Mouse (Mus musculus): ENCODE results near the gene Carhsp1.
A peak's percentile ranks its signal among the peaks of the same experiment; 100 is the strongest.

Gene Carhsp1

DNA sequence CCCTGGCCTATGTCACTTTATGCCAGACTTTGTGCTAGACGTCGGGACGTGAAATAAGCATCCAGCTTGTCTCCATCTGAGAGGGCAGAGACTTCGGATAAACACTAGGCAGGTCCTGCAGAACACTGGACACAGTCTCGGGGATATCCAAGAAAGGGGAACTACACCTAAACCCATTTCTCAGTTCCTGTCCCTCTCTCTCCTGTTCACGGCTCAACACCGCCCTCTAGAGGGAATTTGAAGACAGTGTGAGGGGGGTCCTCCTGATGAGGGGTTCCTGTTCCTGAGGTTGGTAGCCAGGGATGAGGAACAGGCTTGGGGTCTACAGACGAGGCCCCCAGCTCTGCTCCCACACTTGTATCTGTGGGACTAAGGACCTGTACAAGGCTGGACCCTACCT lies 2.2 kb upstream of the Carhsp1 start:
- no peak for DNase-seq

DNA sequence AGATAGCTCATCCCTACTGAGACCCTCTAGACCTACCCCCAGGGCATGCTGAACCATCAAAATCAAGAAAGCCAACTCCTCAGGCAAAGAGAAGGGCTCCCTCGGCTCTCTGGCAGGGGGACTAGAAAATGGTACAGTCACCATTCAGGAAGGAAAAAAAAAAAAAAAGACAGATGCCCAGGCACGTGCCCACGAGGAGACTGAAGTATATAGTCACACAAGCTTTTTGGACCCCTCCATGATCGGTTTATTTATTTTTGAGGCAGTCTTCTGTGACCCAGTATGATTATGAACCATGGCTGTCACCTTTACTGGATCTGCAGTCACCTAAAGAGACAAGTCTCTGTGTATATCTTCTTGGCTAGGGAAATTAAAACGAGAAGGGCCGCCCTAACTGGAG lies 1.4 kb upstream of the Carhsp1 start:
- no peak for DNase-seq

DNA sequence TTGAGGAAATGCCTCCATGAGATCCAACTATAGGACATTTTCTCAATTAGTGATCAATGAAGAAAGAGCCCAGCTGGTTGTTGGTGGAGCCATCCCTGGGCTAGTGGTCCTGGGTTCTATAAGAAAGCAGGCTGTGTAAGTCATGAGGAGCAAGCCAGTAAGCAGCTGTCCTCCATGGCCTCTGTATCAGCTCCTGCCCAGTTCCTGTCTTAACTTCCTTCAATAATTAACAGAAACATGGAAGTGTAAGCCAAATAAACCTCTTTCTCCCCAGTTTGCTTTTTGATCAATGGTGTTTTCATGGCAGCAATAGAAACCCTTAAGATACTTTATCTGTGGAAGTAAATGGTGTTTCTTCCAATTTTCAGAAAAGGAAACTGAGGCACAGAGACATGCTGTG lies 856 bp upstream of the Carhsp1 start:
- peak; percentile 39 for DNase-seq

DNA sequence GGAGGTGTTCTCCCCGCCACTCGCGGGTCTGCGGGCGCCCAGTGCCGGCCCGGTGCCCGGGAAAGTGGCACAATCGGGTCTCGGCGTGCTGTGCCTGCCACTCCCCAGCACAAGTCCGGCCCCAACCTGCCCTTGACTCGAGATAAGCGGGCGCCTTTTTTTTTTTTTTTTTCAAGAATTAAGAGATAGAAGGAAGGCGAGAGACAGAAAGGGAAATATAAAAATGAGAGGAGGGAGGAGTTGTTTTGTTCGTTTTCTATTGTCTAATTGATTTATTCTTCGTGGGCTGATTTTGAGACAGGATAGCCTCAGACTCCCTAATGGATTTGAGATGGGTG lies 364 bp upstream of the Carhsp1 start:
- DNase-seq: no peak

DNA sequence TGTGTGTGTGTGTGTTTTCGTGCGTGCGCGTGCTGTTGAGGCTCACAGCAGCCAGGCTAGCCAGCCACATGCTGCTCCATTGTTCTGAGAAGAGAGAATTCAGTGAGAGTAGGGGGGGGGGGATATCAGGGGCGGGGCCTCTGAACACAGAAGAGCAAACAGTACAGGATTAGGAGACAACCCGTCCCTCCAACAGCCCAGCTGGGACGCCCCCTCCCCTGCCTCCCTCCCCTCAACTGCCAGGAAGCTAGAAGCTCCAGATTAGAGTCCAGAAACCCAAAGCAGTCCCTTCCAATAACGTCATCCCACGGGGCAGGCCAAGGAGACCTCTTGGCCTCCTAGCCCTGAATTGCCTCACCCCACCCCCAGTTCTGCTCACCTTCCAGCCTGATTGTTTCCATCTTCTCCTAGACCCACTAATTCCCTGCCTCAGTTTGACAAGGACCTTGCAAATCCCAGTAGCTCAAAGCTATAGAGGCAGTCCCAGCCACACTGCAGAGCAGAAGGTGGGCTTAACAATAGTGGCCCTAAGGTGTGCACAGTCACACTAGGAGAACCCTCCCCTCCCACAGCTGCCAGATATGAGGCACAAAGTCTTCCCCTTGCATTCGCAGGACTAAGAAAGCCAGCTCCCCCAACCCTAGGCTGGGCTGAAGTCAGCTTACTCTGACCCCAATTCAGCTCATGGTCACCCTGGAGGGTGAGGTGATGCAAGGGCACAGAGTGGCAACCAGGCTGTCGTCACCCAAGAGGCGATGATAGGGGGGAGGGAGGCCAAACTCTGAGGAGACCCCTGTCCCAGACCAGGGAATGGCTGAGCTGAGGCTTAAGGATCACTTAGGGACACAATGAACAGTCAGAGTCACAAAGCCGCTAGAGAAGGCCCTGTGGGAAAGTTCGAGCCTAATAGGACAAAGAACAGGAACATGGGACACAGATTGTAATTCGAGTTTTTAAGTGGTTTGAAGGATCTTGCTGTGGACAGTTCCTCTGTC lies 1.6 kb downstream of the Carhsp1 start:
- no peak for DNase-seq

DNA sequence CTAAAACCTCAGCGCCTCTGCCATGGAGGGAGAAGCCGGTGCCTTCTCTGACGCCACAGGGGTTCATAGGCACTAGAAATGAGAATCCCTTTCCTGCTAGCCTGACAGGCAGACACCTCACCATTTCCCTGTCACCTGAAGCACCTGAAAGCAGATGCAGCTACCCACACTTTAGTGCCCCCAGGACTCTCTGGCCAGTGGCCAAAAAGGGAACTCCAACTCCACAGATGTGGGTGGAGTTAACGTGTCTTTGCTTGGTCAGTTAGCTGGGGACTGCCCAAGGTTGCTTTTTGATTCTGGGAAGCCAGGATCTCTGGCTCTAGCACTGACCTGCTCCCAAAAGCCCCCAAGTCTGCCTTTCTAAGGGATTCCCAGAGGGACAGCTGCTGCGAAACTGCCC lies 2.5 kb downstream of the Carhsp1 start:
- DNase-seq: no peak

DNA sequence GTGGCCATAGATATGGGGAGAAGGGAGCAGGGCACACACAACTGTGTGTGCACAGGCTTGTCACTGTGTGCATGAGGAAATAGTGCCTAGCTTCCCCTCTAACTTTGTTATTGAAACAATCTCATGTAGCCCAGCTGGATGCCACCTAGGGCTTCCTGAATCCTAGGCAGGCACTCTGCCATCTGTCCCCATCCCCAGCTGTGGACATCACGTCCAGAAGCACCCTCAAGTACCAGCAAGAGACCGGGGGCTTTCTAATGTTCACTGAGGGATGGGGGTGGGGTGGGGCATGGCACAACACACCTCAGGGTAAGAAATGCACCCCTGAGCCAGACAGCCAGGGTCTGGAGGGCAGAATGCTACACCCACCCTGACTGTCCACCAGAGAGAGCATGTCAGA lies 3.6 kb downstream of the Carhsp1 start:
- no peak for DNase-seq

DNA sequence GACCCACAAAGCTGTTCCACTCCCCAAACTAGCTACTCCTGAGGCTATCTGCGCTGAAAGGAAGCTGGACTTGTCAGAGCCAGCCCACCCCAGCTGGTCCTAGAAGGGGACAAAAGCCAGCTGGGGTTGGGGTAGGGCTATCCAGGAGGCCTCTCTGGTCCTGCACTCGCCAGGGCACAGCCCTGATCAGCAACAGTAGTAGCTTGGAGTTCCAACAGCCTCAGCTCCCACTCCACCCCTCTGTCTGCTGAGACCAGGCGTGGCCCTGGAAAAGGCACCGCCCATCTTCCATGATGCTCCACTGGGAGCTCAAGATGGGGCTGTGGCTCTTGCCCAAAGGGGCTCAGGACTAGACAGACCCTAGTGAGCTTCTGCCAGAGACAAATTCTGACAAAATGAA lies 4.1 kb downstream of the Carhsp1 start:
- DNase-seq: no peak

DNA sequence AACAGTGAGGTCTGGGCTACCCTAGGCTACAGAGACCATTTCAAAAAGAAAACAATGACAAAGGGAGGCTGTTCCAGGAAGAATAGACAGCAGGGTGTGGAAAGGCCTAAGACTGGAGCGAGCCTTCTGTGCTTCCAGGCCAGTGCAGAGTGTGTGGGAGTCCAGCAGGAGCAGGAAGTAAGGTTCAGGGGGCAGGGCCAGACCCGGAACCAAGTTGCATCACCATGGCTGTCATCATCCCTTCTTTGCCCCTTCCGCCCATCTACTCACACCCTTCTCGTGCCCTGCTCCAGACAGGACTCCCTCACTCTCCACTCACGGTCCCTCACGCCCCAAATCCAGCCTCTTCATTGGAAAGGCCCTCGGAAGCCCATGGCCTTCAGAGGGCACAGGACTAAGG lies 4.7 kb downstream of the Carhsp1 start:
- DNase-seq: no peak

DNA sequence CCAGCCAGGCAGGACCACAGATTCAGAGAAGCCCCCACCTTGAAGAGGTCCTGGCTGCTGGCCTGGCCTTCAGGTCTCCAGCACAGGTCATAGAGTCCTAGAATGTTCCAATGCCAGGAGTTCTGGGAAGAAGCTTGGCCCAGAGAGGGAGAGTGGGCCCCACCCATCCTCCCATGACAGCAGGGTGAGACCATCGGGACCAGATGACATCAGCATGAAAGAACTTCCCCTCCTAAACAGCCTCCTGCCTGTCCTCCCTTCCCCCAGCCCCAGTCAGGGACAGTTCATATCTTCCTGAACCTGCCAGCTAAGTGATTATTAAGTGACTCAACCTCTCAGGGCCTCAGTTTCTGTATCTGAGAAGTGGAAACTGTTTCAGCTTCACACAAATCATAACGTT lies 5.5 kb downstream of the Carhsp1 start:
- peak; percentile 69 for DNase-seq

DNA sequence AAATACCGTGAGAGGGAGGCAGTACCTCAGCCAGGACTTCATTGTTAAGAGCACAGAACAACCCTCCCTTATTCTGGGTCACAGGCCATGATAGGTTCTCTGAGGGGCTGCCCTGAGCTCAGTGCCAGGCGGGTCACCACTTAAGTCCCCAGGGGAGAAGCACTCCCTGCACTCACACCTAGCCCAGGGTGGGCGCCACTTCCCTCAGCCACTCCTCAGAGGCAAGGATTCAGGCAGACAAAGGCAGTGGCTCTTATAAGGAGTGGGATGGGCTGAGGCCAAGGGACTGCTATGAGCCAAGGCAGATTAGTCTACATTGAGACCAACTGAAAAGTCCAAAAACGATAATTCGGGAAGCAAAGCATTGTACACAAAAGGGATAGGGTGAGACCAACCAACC lies 6.6 kb downstream of the Carhsp1 start:
- DNase-seq: no peak

DNA sequence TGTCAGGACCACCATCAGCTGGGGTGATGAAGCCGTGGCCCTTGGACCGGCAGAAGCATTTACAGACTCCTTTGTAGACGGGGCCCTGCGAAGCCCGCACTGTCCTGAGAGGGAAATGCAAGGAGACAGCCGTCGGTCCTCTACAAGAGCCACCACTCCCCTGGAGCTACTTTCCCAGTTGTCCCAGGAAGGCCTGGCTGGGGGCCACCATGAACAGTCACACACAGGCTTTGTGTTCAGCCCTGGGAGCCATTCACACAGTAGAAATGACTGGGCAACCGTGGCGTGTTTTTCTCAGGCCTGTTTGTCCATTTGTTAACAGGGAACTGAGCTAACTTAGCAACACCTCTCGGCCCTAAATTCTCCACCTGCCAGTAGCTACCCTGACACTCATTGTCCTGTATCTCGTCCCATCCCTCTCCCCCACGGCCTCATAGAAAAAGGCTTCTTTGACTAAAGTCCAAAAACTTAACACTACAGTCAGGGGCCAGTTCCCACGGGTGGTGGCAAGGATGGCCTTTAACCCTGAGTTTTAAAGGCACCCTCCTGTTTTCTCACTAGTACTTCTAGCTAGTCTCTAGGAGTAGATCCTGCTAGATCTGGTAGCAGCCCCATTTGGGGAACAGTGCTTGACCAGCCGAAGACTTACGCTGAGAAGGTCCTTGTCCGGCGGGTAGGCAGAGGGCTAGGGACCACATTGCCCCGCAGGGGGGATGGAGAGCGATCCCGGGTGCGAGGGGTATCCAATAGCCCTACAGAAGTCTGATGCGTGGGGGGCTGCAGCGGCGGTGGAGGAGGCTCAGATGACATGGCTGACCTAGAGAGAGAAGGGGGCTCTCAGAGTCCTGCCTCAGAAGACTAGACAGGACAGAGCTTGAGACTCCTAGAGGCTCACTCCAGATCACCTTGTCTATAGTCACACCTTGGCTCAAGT lies 8.1 kb downstream of the Carhsp1 start:
- DNase-seq: peak; percentile 53

DNA sequence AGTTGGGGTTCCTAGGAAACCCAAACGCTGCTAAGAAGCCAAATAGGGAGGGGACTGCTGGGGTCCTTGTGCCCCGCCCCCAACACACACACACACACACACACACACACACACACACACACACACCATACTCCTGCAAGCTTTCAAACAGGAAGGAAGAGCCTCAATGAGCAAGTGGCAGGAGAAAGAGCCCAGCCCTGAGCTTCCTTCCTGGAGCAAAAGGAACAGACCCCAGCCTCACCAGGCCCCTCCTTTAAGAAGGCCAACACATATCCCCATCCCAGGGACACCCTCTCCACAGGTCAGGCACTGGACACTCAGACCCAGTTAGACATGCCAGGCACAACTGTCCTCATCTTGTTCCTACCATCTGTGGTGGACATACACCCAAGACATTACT lies 8.9 kb downstream of the Carhsp1 start:
- no peak for DNase-seq

DNA sequence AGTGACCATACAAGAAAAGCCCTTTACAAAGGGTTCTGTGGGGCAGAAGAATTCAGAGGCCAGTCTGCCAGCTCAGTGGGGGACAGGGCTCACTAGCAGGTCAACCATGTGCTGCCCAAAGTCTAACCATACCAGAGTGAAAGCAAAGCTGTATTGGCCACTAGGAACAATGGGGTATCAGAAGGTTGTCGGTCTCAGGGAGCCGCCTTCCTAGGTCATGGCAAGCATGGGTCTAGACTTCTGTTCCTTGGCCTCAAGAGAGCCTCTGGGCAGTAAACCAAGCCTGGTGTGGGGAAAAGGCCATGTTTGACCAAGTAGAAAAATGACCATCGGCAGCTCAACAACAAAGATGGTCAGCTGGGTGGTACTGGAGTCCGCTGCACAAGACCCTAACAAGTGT lies 13.2 kb downstream of the Carhsp1 start:
- peak; percentile 42 for DNase-seq

DNA sequence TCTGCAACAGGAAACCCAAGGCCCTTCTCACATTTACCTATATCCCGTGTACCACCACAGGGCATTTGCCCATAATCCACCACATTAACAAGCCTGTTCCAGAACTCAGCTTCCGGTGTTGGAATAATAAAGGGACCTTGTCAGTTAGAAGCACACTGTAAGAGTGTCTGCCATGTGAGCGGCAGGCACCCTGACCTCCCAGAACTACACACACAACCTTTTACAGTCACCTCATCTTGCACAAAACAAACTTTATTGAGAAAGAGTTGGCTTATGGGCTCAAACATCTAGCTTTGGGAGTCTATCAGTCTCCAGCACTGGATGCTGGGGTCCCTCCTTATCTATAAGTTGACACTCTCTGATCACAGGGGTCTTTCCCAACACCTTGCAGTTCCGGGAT lies 13.6 kb downstream of the Carhsp1 start:
- DNase-seq: no peak

DNA sequence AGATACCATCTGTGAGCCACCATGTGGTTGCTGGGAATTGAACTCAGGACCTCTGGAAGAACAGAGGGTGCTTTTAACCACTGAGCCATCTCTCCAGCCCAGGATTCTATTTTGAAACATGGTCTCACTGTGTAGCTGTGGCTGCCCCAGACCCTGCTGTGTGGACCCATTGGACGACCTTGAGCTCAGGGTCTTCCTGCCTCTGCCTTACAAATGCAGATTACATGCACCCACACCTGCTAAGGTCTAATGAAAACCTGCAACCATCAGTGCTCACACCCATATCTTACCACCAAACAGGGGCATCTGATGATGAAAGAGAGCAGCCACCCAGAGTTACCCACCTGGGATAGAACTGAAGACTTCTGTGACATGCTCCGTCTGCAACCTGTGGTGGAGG lies 15.7 kb downstream of the Carhsp1 start:
- no peak for DNase-seq

DNA sequence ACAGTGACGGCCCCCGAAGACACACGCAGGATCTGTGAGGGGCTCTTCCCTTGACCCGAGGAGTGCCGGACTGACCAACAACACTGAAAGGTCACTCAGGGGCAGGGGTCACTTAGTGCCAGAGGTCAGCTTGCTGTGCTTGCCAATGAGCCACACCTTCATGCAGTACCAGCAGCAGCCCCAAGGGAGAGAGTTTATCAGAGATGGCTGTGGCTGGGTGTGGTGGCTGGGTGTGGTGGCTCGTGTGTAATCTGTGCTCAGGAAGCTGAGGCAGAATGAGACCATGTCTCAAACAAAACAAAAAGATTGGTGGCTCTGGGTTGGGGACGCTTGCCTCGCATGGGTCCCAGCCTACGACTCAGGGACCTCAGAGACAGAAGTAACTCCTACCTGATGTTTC lies 16.4 kb downstream of the Carhsp1 start:
- no peak for DNase-seq

DNA sequence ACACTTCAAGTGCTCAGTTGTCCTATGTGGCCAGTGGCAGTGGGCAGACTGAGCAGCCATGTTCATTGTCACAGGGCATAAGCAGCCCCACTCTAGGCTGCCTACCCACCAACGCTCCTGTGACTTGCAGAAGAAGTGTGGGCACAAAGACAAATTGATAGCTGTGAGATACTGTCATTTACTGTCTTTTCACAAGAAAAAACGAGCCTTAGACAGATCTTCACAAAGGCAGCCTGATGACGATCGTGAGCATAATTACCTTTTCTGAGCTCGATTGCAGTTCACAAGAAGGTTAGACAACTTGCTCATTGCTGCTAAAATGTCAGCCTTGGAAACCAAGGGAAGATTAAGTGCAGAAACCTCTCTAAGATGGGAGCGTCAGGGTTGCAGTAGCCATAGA lies 16.8 kb downstream of the Carhsp1 start:
- no peak for DNase-seq

DNA sequence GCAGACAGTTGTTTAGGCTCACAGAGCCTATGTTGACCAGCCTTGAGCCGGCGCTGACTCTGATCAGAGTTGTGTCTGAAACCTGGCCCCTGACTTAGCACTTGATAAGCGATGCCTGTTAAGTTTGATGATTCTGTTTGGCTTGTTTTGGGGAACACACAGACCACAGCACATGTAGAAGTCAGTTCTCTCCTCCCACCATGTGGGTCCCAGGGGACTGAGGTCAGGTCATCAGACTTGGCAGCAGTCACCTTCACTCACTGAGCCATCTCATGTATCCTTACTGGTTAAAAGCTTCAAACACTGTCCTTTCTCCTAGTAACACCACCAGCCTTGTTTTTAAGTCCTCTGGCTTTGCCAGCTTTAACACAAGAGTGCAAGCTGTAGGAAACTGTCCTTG lies 21.9 kb downstream of the Carhsp1 start:
- DNase-seq: no peak

DNA sequence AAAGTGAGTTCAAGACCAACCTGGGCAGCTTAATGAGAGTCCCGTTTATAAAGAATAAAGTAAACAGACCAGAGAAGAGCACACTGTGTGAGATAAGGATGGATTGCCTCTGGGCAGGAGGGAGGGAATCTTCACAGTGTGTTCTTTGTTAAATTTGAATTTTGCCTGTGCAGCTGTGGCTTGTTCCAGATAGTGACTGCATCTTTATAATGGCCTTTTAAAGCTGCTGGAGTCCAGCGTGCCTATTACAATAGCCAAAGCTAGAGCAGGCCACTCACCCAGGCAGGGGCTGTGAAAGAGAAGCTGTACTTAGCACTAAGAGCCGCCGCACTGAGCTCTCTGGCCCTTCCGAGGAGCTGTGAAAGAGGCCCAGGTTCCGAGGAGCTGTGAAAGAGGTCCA lies 26.4 kb downstream of the Carhsp1 start:
- no peak for DNase-seq

DNA sequence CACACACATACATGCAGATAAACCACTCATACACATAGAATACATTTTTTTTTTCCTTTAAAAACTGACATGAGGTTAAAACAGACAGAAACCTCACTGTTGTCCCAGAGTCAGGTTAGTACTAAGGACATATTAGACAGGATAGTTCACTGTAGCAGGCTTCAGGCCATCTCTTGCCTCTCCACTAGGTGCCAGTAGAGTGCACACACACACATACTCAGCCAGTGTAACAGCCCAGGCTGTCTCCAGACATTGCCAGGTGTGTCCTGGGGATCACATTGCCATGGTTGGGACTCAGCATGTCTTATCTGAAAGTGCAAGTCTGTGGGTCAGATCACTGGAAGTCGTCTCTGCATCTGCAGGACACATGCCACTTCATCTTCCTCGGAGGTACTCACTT lies 28.1 kb downstream of the Carhsp1 start:
- peak; percentile 34 for DNase-seq

DNA sequence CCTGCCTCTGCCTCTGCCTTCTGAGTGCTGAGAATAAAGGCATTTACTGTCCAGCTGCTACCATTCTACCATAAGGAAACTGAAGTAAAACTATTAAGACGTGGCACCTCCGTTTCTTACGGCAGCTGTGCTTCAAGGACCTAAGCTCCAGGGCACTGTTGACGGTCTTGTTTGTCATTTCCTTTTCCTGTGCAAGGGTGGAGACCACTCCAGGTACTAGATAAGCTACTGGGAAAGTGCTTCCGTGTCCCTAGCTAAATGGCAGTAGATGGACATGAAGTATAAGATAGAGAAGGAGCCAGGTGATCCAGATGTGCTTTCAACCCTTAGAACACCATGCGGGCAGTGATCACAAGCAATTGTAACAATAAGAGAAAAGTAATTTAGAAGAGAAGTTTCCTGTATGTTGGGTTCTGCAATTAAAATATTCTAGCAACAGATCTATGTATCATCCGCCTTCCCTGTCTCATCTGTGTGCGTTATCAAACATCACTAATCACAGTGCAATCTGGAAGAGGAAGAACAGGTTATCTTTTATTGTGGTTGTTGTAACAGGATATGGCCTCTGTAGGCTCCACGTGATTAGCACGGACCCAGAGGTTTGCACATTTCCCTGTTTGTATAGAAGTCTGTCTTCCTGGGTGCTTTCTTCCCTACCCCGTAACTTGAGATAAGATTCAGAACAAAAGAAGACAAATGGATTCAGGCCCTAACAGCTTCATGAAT lies 32.3 kb downstream of the Carhsp1 start:
- no peak for DNase-seq

DNA sequence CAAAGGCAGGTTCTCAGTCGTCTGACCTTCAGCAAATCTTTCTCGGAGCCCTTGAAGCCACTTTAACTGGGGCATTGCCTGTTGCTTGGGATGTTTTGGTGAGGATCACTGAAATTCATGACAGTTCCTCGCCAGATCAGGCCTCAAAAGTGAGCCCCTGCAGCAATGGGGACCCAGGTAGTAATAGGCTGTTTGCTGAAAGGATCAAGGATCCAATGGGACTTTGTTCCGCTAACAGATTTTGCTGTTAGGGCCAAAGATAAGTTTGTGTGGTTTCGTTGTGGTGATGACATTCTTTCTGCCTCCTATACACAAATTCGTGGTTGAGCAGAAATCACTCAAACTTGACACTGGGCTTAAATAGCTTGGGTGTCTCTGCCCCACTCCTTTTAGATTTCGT lies 33.8 kb downstream of the Carhsp1 start:
- DNase-seq: no peak

Data from kidney, adult 11 months (tissue).